Mouse (Mus musculus): Measurements from ENCODE around the gene Gtpbp10. TPM values are rescaled to one million over a fixed set of nuclear protein-coding genes. Genes with fewer than 3 reads are reported as not detected.

Gene Gtpbp10
- polyA plus RNA-seq, 1 experiment from 2014 or later = 33.2 TPM

- Histone ChIP-seq H3K4me3 (no peak overlapping the region), H3K4me2 (replicated peaks) (peak overlapping the region; percentile 58; the same call in 1 of the 2 replicates), H3K27ac (no peak overlapping the region), H3K36me3 (peaks cover 5% of the 10 kb centered on the region; the same call in 1 of the 2 replicates), H3K27me3 (no peaks in the 10 kb centered on the region), H3K4me1 (no peaks in the 10 kb centered on the region), H3K9me3 (no peaks in the 10 kb centered on the region), H3K9ac (no peak overlapping the region)
- WGBS = 77% methylated on average over 5 of the region's 5 CpGs
- ATAC-seq (ENCODE audit: insufficient number of reproducible peaks, insufficient read depth, low FRiP score, low TSS enrichment) = no peak
These were observed 43.9 kb downstream of the Gtpbp10 start for GRCm38 (mm10) chr5:5515411-5515810.

DNA sequence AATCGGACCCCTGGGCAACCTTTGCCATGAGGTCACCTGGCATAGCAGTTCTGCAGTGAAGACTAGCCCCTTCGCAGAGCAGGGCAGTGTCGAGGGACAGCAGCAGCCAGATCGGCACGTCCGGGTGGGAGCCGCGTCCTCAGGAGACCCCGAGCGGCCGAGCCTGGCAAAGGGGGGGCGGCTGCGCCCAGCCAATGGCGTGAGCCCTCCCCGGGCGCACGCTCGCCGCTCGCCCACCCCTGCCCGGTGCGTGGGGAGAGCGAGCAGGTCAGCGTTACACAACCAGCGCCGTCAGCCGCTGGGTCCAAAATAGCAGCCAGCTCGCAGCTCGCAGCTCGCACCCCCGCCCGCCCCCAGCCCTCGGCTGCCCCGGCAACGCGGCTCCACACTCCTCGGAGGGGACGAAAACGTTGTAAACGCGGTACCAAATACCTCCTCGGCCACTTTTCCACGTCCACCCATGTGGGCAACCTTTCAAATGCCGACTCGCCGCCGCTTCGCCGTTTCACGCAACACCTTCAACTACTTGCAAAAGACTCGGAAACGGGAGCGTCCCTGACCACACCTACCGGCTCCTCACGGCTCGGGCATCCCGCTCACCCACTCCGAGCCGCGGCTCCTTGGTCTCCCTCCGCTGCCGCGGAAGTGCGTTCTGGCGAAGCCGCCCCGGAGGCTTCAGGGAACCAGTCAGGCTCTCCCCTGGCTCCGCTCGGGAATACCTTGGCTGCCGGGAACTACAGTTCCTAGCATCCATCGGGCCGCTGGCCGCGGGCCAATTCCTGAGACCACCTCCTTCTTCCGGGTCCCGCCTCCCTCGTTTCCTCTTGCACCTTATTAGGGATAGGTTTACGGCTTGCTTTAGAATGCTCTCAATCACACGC lies 44.9 kb downstream of the Gtpbp10 start, which contains the start of gene Cldn12:
Gene Cldn12 (minus strand): TSS at position 763 of the 881 bp plus-strand sequence.
- Histone ChIP-seq H3K9ac (peak within 1 kb of the TSS; percentile 72), H3K9me3 (no peaks in the 10 kb centered on the region), H3K4me1 (no peaks in the 10 kb centered on the region), H3K27ac (peak within 1 kb of the TSS; percentile 91), H3K27me3 (no peaks in the 10 kb centered on the region), H3K36me3 (peaks cover 5% of the 10 kb centered on the region; the same call in 1 of the 2 replicates), H3K4me2 (replicated peaks) (peak within 1 kb of the TSS; percentile 58), H3K4me3 (peak within 1 kb of the TSS; percentile 66)
- under 1% methylated on average over 79 of the region's 79 CpGs for WGBS
- ATAC-seq (ENCODE audit: insufficient number of reproducible peaks, insufficient read depth, low FRiP score, low TSS enrichment) = peak; percentile 95

DNA sequence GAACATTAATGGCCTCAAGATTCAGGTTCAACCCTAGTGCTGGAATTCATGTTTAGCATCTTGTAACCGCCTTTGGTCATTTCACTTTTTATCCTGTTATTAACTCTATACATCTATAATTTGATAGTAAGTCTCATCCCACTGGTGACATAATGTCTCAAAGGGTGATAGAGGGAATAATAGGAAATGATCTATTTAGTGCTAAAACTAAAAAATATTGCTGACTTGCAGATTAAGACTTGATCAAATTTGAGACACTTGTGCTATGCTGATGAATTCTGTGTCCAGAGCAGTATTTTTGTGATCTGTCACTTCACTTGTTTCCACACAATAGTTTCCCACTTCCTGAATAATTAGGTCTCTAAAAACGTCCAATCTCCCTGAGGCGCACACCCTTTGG lies 47.9 kb downstream of the Gtpbp10 start:
- H3K9me3 ChIP-seq = no peaks in the 10 kb centered on the region
- no peak overlapping the region for H3K9ac ChIP-seq
- H3K4me3 ChIP-seq = no peak overlapping the region
- peaks cover 5% of the 10 kb centered on the region; the same call in 1 of the 2 replicates for H3K36me3 ChIP-seq
- no peak overlapping the region for H3K27ac ChIP-seq
- H3K27me3 ChIP-seq = no peaks in the 10 kb centered on the region
- no peak overlapping the region for H3K4me2 ChIP-seq (replicated peaks)
- H3K4me1 ChIP-seq = no peaks in the 10 kb centered on the region
- no peak for ATAC-seq (ENCODE audit: insufficient number of reproducible peaks, insufficient read depth, low FRiP score, low TSS enrichment)
- WGBS = 84% methylated on average over 3 of the region's 3 CpGs

DNA sequence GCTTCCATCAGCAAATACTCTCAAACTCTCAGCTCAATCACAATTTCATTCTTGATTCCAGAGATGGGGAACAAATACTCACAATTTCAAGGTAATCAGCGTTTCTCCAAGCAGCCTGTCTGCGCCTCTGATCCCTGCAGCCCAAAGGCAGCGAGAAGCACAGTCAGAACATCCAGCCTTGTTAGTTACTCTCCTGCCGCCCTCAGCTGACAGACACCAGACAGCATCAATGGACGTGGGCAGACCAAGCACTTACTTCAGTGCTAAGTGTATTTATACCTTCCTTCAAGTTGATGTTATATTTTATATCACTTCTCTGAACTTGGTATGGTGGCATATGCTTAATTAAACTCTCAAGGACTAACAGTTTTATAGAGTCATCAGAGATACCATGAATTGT lies 48.3 kb downstream of the Gtpbp10 start:
- Histone ChIP-seq H3K4me2 (replicated peaks) (no peak overlapping the region), H3K4me3 (no peak overlapping the region), H3K27ac (no peak overlapping the region), H3K9me3 (no peaks in the 10 kb centered on the region), H3K9ac (no peak overlapping the region), H3K36me3 (peaks cover 5% of the 10 kb centered on the region; the same call in 1 of the 2 replicates), H3K27me3 (no peaks in the 10 kb centered on the region), H3K4me1 (no peaks in the 10 kb centered on the region)
- no peak for ATAC-seq (ENCODE audit: insufficient number of reproducible peaks, insufficient read depth, low FRiP score, low TSS enrichment)
- WGBS = 77% methylated on average over 5 of the region's 5 CpGs

DNA sequence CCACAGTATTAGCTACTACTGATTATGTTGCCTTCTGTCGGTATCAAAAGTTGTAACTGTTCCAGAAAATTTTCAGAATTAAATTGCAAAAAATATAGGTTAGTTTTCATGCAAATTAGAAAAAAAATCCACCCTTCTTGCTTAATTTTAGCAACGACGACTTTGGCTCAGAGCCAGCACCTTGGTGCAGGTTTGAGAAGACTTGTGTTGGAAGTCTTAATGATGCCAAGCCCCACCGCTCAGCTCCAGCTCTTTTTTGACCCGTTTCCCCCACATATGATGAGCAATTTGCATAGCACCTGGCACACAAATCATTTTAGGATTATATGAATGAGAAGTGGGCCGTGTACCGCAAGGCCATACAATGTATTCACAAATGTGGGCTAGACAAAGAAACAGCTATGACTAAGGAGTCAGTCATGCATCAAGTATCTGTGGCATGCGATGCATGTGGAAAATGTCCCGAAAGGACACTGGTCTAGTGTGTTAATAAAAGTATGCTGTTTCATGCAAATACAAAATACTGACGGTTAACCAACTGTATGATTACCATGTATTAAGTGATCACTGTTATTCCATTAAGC lies 48.9 kb downstream of the Gtpbp10 start:
- H3K9ac ChIP-seq = no peak overlapping the region
- H3K4me2 ChIP-seq (replicated peaks) = no peak overlapping the region
- H3K9me3 ChIP-seq = no peaks in the 10 kb centered on the region
- no peaks in the 10 kb centered on the region for H3K4me1 ChIP-seq
- H3K27me3 ChIP-seq = no peaks in the 10 kb centered on the region
- H3K27ac ChIP-seq = no peak overlapping the region
- peaks cover 5% of the 10 kb centered on the region; the same call in 1 of the 2 replicates for H3K36me3 ChIP-seq
- H3K4me3 ChIP-seq = no peak overlapping the region
- WGBS = 77% methylated on average over 10 of the region's 10 CpGs
- no peak for ATAC-seq (ENCODE audit: insufficient number of reproducible peaks, insufficient read depth, low FRiP score, low TSS enrichment)

DNA sequence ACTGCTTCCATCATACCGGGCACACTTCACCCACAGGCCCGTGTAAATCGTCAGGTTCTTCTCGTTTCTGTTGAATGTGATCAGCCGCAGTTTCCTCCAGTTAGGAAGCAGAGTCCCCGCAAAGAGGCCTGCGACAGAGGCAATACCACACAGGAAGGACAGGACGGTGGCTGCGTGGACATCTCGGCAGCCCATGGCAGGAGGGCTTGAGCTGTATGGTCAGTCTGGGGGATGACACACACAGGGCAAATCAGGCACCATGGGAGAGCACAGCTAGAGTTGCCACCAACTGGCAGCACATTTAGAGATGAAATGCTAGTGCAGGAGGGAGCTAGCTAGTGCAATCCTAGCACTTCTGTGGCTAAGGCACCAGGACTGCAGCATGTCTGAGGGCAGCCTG lies 51.1 kb downstream of the Gtpbp10 start:
- ATAC-seq (ENCODE audit: insufficient number of reproducible peaks, insufficient read depth, low FRiP score, low TSS enrichment) = 0 out of 2 replicates have a peak, but pooled peaks have one; percentile 39

GRCm38 (mm10) chr5:5507701-5508225 lies 51.6 kb downstream of the Gtpbp10 start:
- Histone ChIP-seq H3K9ac (no peak overlapping the region), H3K27ac (no peak overlapping the region), H3K4me2 (replicated peaks) (no peak overlapping the region), H3K4me3 (no peak overlapping the region), H3K9me3 (no peaks in the 10 kb centered on the region), H3K4me1 (no peaks in the 10 kb centered on the region), H3K36me3 (peaks cover 12% of the 10 kb centered on the region; the same call in 1 of the 2 replicates), H3K27me3 (no peaks in the 10 kb centered on the region)
- ATAC-seq (ENCODE audit: insufficient number of reproducible peaks, insufficient read depth, low FRiP score, low TSS enrichment) = peak; percentile 49; the same call in 1 of the 2 replicates
- WGBS = 57% methylated on average over 20 of the region's 20 CpGs

More for the DNA sequence above, 51.1 kb downstream of the Gtpbp10 start:
- Histone ChIP-seq H3K4me3 (no peak overlapping the region), H3K4me1 (no peaks in the 10 kb centered on the region), H3K4me2 (replicated peaks) (no peak overlapping the region), H3K27ac (no peak overlapping the region), H3K9ac (no peak overlapping the region), H3K9me3 (no peaks in the 10 kb centered on the region), H3K36me3 (peaks cover 12% of the 10 kb centered on the region; the same call in 1 of the 2 replicates), H3K27me3 (no peaks in the 10 kb centered on the region)
- WGBS = 78% methylated on average over 10 of the region's 10 CpGs

DNA sequence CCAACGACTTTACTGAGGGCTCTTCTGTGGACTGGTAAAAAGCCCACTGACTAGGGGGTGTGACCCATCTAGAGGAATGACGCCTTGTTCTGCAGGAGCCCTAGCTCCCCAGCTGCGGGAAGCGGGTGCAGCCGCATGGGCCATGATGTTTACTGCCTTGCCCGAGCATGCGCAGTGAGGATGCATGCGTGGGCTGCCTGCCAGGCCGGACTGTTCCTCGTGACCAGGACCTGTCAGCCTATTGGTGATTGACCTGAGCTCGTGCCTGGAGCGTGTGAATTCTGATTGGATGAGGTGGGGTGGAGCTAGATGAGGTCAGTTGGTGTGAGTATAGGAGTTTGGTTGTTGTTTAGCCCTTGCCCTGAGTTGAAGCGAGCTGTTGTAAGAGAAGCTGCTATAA lies 54.9 kb downstream of the Gtpbp10 start:
- no peaks in the 10 kb centered on the region for H3K9me3 ChIP-seq
- 89% methylated on average over 13 of the region's 13 CpGs for WGBS
- H3K4me3 ChIP-seq = no peak overlapping the region
- H3K36me3 ChIP-seq = peaks cover 6% of the 10 kb centered on the region; the same call in 1 of the 2 replicates
- H3K4me2 ChIP-seq (replicated peaks) = no peak overlapping the region
- H3K27me3 ChIP-seq = no peaks in the 10 kb centered on the region
- H3K4me1 ChIP-seq = no peaks in the 10 kb centered on the region
- no peak overlapping the region for H3K9ac ChIP-seq
- H3K27ac ChIP-seq = no peak overlapping the region
- ATAC-seq (ENCODE audit: insufficient number of reproducible peaks, insufficient read depth, low FRiP score, low TSS enrichment) = no peak

GRCm38 (mm10) chr5:5503381-5503780 lies 56.0 kb downstream of the Gtpbp10 start:
- no peak overlapping the region for H3K27ac ChIP-seq
- no peak overlapping the region for H3K4me3 ChIP-seq
- 85% methylated on average over 4 of the region's 4 CpGs for WGBS
- H3K9ac ChIP-seq = no peak overlapping the region
- H3K9me3 ChIP-seq = no peaks in the 10 kb centered on the region
- H3K4me2 ChIP-seq (replicated peaks) = no peak overlapping the region
- H3K27me3 ChIP-seq = no peaks in the 10 kb centered on the region
- H3K4me1 ChIP-seq = no peaks in the 10 kb centered on the region
- H3K36me3 ChIP-seq = peaks cover 6% of the 10 kb centered on the region; the same call in 1 of the 2 replicates
- no peak for ATAC-seq (ENCODE audit: insufficient number of reproducible peaks, insufficient read depth, low FRiP score, low TSS enrichment)

GRCm38 (mm10) chr5:5501583-5501982 lies 57.8 kb downstream of the Gtpbp10 start:
- 80% methylated on average over 2 of the region's 2 CpGs for WGBS
- H3K4me1 ChIP-seq = no peaks in the 10 kb centered on the region
- peaks cover 6% of the 10 kb centered on the region; the same call in 1 of the 2 replicates for H3K36me3 ChIP-seq
- no peak overlapping the region for H3K9ac ChIP-seq
- no peaks in the 10 kb centered on the region for H3K27me3 ChIP-seq
- no peaks in the 10 kb centered on the region for H3K9me3 ChIP-seq
- no peak overlapping the region for H3K27ac ChIP-seq
- H3K4me2 ChIP-seq (replicated peaks) = no peak overlapping the region
- ATAC-seq (ENCODE audit: insufficient number of reproducible peaks, insufficient read depth, low FRiP score, low TSS enrichment) = no peak
- no peak overlapping the region for H3K4me3 ChIP-seq

DNA sequence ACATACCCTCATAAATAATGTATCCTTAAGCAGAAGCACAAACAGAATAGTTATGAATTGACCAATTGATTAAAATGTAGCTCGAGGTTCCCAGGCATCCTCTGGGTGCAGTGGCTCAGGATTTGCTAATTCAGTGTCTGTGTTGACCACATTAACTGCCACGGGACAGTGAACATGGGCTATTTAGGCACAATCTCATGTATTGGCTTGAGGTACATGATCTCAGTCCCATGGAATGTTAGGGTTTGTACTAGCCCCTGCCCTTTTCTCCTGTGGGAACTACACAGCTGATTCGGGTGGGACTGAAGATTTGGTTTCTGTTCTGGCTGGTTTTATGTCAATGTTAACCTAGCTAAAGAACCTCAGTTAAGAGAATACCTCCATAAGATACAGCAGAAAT lies 62.9 kb downstream of the Gtpbp10 start:
- no peaks in the 10 kb centered on the region for H3K36me3 ChIP-seq
- no peaks in the 10 kb centered on the region for H3K4me1 ChIP-seq
- no peak for ATAC-seq (ENCODE audit: insufficient number of reproducible peaks, insufficient read depth, low FRiP score, low TSS enrichment)
- H3K4me2 ChIP-seq (replicated peaks) = no peak overlapping the region
- 78% methylated on average over 3 of the region's 3 CpGs for WGBS
- no peak overlapping the region for H3K9ac ChIP-seq
- no peaks in the 10 kb centered on the region for H3K9me3 ChIP-seq
- H3K27me3 ChIP-seq = no peaks in the 10 kb centered on the region
- H3K27ac ChIP-seq = no peak overlapping the region
- H3K4me3 ChIP-seq = no peak overlapping the region
